Mouse (Mus musculus) spleen, postnatal 36 days (tissue): ENCODE data around the gene Cacna1d.

Experiments
- DNase-seq, 2 experiments: peaks; one replicate each; pipeline ENCODE4 v3.0.0; 2022; ENCODE audit warnings: low spot score in 2 of 2, mixed read lengths in 1 of 2

The Cacna1d gene

GRCm38 (mm10) chr14:30261561-30262251, 229.5 kb downstream of the Cacna1d start:
- no peak for DNase-seq

DNA sequence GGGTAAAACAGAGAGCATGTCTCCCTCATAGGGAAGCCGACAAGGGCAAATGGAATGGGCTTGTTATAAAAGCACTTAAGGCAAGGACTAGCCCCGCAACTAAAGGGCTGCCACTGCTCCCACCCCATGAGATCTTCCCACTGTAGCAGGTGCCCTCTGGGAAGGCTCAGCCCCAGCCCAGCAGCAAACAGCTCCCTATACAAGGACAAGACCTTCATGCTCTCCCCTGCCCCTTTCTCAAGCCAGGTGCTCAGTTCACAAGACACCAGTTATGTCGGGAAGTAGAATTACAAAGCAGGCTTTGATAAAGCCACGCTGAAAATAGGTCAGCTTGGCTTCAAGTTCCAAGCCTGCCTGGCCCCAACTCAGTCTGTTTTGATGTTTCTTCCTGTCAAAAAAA, 233.6 kb downstream of the Cacna1d start:
- DNase-seq: no peak

- no peak for DNase-seq
These were observed 234.8 kb downstream of the Cacna1d start for GRCm38 (mm10) chr14:30256486-30256885.

GRCm38 (mm10) chr14:30255701-30256400, 235.4 kb downstream of the Cacna1d start:
- no peak for DNase-seq

- DNase-seq: no peak
These were observed 236.5 kb downstream of the Cacna1d start for GRCm38 (mm10) chr14:30254776-30255175.

GRCm38 (mm10) chr14:30252824-30253223, 238.4 kb downstream of the Cacna1d start:
- no peak for DNase-seq

DNA sequence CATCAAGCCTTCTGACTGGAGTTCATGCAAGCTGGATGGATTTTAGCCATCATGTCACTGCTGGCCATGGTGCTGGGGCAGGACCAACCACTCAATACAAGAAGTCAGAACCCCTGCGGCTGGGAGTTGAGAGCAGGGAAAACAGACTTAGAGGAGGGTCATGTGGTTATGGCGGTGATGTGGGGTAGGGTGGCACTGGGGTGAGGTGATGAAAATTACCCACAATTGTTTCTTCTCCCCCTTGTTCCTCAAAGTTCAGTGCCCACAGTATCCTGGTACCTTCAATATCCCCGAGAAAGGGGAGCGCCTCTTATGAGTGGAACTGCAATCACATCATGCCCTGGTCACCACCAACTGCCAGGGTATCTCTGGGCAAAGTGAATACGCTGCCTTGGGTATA, 239.9 kb downstream of the Cacna1d start:
- no peak for DNase-seq

DNA sequence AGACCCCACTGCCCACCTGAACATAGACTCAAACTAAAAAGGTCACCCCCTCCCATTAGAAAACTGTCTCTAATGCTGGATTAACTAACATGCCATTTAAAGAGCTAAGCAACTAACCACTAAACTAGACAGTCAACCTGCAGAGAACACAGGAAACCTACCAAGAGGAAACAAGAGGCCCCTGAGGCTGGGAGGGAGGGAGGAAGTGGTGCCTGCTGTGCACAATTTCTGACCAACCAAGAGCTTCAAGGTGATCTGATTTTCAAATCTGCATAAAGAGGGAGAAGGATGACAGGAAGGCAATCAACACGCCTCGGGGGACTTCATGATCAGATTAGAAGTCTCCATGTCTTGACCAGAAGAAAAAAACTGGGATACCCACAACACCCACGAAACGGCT, 241.7 kb downstream of the Cacna1d start:
- DNase-seq: peak; percentile 81 to 83

DNA sequence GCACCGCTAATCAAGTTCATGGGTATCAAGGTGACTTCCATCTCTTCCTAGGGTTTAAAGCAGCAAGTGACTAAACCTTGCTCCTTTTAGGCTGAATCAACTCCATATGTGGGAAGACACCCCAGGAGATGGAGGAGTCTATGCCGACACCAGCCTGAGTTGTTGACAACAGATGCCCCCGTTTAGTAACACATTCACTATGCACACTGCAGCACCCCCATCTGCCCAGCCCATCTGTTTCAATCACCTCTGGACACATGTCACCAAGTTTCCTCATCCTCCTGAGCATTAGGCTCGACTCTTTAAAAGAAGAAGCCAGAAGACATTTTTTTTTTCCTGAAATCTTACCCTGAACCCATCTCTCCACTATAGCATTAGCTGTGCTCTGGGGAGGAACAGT, 242.4 kb downstream of the Cacna1d start:
- no peak for DNase-seq

GRCm38 (mm10) chr14:30248121-30248520, 243.1 kb downstream of the Cacna1d start:
- no peak for DNase-seq

- no peak for DNase-seq
These were observed 243.6 kb downstream of the Cacna1d start for GRCm38 (mm10) chr14:30247606-30248005.

DNA sequence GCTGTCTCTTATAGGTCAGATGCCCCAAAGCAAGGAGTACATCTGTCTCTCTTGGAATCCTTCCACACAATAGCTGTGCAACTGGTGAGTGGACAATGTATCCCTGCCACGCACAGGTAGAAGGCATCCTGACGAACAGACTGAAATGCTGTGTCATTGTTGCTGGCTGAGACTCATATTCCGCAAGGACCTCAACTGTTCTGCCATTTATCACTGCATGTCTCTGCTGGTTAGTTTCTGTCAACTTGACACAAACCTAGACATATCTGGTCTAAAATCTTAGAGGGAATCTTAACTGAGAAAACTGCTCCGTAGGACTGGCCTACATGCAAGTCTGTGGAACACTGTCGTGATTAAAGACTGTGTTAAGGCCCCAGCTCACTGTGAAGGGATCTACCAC, 246.5 kb downstream of the Cacna1d start:
- DNase-seq: no peak

DNA sequence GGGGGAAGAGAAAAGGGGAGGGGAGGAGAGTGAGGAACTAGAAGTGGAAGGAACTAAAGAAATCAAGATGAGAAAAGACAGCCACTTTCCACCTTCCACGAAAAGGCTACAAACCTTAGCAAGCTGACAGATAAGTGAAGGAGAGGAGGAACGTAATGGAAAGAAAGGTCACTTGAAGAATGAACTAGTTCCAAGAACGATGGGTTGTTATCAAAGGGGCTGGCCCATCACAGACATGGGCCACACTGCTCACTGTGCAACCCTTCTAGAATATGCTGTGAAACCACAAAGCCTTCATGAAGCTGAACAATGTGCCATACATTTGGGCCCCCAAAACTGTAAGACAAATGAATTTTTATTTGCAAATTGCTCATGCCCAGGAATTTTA, 248.4 kb downstream of the Cacna1d start:
- no peak for DNase-seq

- peak in 1 of 2 experiments; percentile 38 for DNase-seq
These were observed 249.0 kb downstream of the Cacna1d start for GRCm38 (mm10) chr14:30242166-30242817.

- DNase-seq: no peak
These were observed 250.2 kb downstream of the Cacna1d start for GRCm38 (mm10) chr14:30240916-30241515.

GRCm38 (mm10) chr14:30238807-30239206, 252.4 kb downstream of the Cacna1d start:
- DNase-seq: no peak

- DNase-seq: no peak
These were observed 266.1 kb downstream of the Cacna1d start for GRCm38 (mm10) chr14:30225161-30225560.

GRCm38 (mm10) chr14:30222101-30222500, 269.2 kb downstream of the Cacna1d start:
- DNase-seq: no peak

GRCm38 (mm10) chr14:30219851-30220250, 271.4 kb downstream of the Cacna1d start:
- no peak for DNase-seq

GRCm38 (mm10) chr14:30218114-30218513, 273.1 kb downstream of the Cacna1d start:
- no peak for DNase-seq

DNA sequence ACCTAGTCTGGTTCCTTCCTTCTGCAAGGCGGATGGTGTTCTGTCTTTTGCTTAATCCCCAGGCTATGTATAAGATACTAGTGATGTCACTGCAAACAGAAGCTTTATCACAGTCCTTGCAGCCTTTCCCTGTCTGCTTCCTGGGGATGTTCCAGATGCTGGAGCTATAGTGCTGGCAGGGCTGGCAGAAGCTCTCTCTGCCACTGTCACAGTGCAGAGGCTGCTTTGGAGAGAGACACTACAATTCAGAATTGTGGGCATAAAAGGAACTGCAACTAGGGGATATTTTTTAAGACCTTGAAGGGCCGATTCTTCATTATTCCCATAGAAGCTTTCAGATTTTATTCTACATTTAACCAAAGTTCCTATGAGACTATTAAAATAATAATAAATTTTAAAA, 274.1 kb downstream of the Cacna1d start:
- no peak for DNase-seq

DNA sequence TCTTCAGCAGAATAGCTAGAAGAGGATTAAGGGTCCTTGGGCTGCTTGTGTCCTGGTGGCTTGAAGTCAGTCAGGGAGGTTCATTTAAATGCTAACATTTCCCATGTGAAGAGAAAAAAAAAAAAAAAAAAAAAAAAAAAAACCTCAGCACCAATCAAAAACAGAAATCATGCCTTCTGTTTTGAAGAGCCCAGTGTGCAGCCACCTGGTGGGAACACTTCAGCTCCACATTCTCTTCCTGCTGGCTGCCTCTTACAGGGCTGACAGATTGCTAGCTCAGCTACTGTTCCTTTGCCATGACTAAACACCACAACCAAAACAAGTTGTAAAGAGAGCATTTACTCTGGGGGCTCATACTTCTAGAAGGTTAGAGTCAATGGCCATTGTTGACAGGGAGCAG, 283.1 kb downstream of the Cacna1d start:
- no peak for DNase-seq

DNA sequence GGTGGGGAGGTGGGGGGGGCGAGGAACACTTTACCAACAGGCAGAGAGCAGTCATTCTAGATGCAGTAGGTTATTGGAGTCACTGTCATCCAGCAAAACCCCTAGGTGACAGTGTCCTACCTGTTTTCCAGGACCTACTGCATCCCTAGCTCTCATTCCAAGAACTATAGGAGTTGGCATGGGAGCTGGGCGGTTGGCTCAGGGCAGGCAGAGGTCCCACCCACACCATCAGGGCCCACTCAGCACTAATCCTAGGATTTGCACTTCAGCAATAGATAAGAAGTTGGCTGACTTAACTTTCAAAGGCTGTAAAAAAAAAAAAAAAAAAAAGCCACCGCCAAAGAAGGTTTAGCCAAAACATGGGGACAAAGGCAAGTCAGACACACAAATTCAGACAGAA, 285.4 kb downstream of the Cacna1d start:
- no peak for DNase-seq
